Mouse (Mus musculus) layer of hippocampus, adult 11-12 months (tissue): ENCODE results near the gene Kcnip4.
A peak's percentile ranks its signal among the peaks of the same experiment; 100 is the strongest.

ENCODE experiments used
- DNase-seq: peaks from one replicate; pipeline ENCODE4 v3.0.0; 2022; ENCODE audit warnings: low spot score

Gene Kcnip4

DNA sequence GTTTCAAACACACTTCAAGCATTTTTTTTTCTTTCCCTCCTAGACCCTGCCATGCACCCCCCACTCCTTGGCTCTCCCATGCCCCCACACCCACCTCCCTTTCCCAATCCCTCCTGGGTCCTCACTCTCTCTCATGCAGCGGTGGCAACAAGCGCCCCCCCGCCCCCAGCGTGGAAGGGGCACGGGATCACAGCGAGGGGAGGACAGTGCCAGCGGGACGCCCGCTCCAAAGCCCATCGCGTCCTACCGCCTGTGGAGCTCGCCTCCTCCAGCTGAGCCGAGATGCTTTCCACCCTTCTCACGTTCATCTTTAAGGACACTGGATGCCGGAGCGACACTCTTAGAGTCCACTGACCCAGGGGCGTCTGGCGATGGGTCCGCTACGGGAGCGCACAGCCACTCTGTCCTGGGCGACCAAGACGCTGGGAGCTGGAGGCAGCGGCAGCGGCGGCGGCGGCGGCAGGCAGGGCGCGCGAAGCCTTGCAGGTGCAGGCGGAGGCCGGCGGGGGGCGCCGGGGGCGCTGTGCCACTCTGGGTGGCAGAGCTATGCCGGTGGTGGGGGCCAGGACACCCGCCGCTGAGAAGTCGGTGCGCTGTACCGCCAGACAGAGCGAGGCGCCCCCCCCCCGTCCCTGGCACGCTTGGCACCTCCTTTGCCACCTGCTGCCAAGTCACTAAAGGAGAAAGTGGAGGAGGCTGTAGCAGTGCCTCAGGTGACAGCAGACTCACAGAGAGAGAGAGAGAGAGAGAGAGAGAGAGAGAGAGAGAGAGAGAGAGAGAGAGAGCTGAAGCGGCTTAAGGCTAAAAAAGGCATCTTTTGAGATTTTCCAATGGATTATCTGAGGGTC lies at the start of gene Kcnip4:
Gene Kcnip4 (minus strand): TSS at position 514 of the 848 bp plus-strand sequence.
- peak; percentile 74 for DNase-seq

GRCm38 (mm10) chr5:49571876-49572275 lies 47.2 kb upstream of the Kcnip4 start:
- DNase-seq = no peak

DNA sequence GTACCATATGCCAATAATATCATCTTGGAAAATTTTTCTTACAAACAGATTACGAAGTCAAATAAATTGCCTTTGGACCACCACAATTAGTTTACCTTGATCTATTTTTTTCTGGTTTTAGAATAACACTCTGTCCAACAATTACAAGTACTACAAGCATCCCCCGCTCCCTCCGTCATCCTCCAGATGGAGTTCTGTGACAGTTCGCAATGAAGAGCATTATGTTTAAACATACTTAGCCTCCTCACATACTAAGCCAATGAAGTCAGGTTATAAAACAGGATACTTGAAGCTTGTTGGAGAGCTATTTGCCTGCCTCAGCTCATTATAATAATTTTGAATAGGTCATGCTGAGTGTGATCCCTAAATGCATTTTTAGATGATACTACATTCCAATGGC lies 39.0 kb upstream of the Kcnip4 start:
- no peak for DNase-seq

DNA sequence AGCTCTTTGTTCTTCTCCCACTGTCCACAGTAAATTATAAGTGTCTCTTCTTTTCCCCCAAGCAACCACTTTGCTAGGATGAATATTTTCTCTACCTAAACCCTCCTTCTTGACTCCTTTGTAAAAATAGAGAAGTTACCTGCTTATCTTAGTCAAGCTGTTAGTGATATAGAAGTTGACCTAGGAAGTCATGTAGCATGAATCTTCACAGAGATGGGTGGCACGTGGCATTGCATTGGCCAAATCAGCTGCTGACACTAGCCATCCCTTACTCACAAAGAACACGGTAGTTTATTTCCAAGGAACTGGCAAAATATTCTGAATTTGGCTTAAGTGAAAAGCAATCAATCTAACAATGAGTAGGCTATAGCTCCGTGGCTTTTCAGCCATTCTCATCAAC lies 32.7 kb upstream of the Kcnip4 start:
- no peak for DNase-seq

DNA sequence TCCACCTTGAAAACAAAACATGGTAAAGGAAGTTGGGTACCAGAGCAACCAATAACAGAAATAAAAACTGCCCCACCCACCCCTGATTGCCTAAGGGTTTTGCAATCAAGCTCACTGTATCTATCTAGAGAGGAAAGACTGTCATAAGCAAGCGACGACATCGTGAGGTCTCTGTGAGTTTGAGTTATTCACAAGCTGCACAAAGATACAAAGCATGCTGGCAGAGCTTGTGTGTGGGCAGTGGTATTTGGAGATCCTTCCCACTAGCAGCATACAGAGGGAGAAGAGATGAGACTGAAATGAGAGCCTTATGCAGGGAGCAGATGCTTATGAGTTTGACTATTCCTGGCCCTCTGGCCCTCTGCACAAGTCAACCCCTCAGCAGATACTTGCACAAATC lies 23.2 kb upstream of the Kcnip4 start:
- DNase-seq = peak; percentile 73

- no peak for DNase-seq
Observed at GRCm38 (mm10) chr5:49529362-49529761, 4.7 kb upstream of the Kcnip4 start.

DNA sequence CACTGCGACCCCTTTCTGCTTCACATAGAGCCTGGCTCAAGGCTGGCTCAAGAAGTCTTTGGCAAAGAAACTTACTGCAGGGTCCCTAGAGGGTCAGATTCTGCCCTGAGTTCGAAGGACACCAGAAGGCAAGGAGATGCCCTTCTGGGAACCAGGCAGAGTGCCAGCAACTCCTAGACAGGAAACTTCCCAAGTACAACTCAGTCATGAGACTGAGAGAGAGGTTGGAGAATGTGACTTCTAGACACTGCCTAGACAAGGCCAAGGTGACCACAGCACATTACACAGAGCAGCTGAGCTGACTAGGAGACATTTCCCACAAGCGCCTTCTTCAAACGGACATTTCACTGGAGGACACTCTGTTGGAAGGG lies 520 bp upstream of the Kcnip4 start:
- DNase-seq = no peak

GRCm38 (mm10) chr5:49523997-49524393 lies 712 bp downstream of the Kcnip4 start:
- no peak for DNase-seq

- no peak for DNase-seq
Observed at GRCm38 (mm10) chr5:49522986-49523385, 1.7 kb downstream of the Kcnip4 start.

GRCm38 (mm10) chr5:49498743-49499142 lies 26.0 kb downstream of the Kcnip4 start:
- no peak for DNase-seq

DNA sequence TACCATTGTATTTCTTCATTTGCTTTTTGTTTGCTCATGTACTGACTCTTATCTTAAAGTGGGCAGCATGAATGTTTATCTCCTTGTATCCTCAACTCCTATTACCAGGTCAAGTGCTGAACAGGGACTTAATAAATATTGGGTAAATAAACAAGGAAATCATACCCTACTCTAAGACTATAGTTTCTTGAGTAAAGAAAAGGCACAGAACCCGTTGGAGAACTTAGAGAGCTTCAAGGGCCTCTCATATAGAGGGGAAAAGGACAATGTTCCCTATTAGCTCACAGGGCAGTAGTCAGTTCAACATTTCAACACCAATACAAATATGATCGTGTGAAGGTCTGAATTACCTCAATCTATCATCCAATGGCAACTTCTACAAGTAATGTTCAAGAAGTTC lies 37.4 kb downstream of the Kcnip4 start:
- no peak for DNase-seq

- peak; percentile 27 for DNase-seq
Observed at GRCm38 (mm10) chr5:49470738-49471137, 54.0 kb downstream of the Kcnip4 start.

GRCm38 (mm10) chr5:49460643-49461276 lies 63.9 kb downstream of the Kcnip4 start:
- DNase-seq = no peak

- DNase-seq = no peak
Observed at GRCm38 (mm10) chr5:49453100-49453499, 71.6 kb downstream of the Kcnip4 start.

- no peak for DNase-seq
Observed at GRCm38 (mm10) chr5:49451295-49451694, 73.4 kb downstream of the Kcnip4 start.

GRCm38 (mm10) chr5:49450876-49451275 lies 73.8 kb downstream of the Kcnip4 start:
- DNase-seq = no peak

DNA sequence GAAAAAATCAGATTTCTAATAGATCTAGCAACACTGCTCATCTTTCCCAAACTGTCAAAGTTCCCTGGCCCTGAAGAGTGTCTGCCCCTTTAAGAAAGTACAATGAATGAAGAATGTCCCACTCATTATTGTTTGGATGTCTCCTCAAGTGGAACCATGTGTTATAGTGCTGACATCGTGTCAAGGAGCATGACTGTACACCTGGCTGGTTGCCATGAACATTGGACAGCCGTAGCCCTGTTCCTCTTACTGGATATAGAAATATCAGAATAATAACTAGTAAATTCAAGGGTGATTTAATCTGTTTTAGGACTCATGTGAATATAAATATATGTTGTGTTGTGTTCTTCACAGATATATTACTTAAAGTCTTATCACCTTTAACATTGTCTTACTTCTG lies 87.5 kb downstream of the Kcnip4 start:
- no peak for DNase-seq

DNA sequence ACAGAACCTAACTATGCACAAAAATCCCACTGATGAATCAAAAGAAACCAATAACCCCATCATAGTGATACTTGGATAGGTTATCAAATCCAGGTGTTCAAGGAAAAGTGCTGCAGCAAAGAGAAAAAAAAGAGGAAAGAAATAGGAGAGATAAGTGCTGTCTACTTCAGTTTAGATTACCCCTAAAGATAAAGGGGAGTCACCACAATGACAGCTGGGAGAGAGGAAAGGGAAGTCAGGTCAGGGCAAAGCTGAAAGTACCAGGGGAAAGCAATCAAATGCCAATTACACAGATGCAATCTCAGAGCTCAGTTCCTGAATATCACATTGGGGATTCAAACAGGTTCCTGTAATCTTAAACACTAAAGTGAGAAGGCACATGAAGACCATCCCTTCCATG lies 97.0 kb downstream of the Kcnip4 start:
- no peak for DNase-seq

DNA sequence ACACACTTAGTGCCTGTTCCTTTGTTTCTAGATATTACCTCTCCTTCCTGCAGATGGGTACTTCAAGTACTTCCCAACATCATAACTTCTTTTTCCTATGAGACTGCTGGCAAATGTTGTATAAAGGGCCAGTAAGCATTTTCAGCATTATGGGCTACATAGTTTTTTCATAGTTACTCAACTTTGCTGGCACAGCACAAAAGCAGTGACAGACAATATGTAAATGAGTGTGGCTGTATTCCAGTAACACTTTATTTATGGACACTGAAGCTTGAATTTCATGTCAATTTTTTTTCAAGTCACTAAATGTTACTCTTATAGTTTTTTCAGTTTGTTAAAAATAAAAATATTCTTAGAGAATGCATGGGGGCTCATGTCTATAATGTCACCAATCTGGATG lies 105.0 kb downstream of the Kcnip4 start:
- DNase-seq = no peak

- DNase-seq = no peak
Observed at GRCm38 (mm10) chr5:49408351-49408750, 116.4 kb downstream of the Kcnip4 start.

GRCm38 (mm10) chr5:49370543-49371076 lies 154.1 kb downstream of the Kcnip4 start:
- peak; percentile 61 for DNase-seq

- peak; percentile 54 for DNase-seq
Observed at GRCm38 (mm10) chr5:49368636-49369423, 155.9 kb downstream of the Kcnip4 start.

GRCm38 (mm10) chr5:49356381-49356780 lies 168.3 kb downstream of the Kcnip4 start:
- no peak for DNase-seq
